Mouse (Mus musculus): ENCODE results near the gene C1qtnf4.
"Not testable (repeated sequence)": the region's sequence is repeated elsewhere in the genome, so short reads cannot be mapped to it uniquely, and the experiment has no call there.

Gene C1qtnf4

DNA sequence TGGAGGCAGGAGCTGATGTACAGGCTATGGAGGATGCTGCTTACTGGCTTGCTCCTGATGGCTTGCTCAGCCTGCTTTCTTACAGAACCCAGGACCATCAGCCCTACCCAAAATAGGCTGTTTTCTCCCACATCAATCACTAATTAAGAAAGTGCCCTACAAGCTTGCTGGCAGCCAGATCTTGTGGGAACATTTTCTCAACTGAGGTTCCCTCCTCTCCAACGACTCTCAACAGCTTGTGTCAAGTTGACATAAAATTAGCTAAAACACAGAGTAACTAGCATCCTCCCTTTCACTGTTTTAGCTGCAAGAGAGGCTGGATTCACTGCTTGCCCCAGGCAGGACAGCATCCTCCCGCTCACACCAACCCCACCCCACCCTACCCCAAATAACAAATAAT is 3.8 kb upstream of the C1qtnf4 start:
- no peak for DNase-seq (ENCODE audit: low read depth, low spot score)

DNA sequence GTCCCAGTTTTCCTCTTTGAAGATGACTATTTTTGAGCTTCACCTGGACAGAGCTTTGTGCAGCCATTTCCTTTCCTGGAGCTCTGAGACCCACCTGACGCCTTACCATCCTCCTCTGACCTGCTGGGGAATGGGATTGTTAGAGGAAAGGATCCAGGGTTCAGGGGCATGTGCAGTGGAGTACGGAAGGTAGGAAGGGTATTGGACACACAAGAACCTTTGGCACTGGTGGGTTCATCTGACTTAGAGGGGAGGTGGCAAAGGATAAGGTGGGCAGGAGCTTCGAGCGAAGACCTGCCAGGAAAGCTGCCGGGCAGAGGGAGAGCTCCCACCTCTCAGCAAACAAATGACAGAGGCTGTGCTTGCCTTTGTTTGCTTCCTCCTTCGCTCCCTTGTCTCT is 776 bp downstream of the C1qtnf4 start:
- no peak for DNase-seq (ENCODE audit: low read depth, low spot score)

- no peak for DNase-seq (ENCODE audit: low read depth, low spot score)
Observed at GRCm38 (mm10) chr2:90887627-90888026, 2.0 kb downstream of the C1qtnf4 start.

- DNase-seq (ENCODE audit: low read depth, low spot score) = no peak
Observed at GRCm38 (mm10) chr2:90889550-90890548, 4.2 kb downstream of the C1qtnf4 start.

- peak; percentile 66 for DNase-seq (ENCODE audit: low read depth, low spot score)
Observed at GRCm38 (mm10) chr2:90893673-90894298, 8.1 kb downstream of the C1qtnf4 start.

GRCm38 (mm10) chr2:90894299-90894677 is 8.6 kb downstream of the C1qtnf4 start:
- DNase-seq (ENCODE audit: low read depth, low spot score) = not testable (repeated sequence)

- DNase-seq (ENCODE audit: low read depth, low spot score) = no peak
Observed at GRCm38 (mm10) chr2:90903398-90903797, 17.7 kb downstream of the C1qtnf4 start.

DNA sequence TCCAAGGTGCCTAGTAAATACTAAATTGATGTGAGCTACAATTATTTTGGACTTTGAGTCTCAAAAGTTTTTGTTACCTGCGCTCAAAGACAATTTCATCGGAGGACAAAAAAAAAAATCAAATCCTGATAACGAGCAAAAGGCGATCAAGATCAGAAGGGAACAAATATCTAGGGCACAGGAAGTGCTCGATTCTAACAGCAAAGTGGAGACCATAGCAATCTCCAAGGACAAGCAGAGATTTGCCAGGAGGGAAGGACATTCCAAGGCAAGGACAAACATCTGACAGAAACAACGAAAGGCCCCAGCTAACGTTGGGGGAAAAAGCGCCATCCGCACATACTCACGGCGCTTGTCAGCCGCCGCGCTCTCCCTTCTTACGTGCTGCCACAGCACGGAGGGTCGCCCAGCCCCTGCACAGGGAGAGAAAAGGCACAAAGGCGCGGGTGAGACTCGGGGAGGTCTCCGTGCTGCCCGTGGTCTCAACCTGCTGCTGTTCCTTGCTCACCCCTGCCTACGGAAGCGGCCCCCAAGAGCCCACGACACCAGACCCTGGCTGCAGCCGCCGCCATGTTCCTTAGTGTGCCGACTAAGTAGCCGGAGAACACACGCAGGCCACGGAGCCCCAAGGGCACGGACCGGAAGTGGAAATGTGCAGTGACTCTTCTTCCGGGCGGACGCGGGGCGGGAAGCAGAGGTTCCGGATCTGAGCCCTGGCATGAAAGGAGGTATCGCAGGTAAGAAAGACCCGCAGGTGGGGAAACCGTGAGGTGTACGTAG is 18.6 kb downstream of the C1qtnf4 start, which contains the start of the genes Kbtbd4 and Ndufs3:
TSS of gene Kbtbd4 (plus strand) at position 665 of the 780 bp plus-strand sequence.
TSS of gene Ndufs3 (minus strand) at position 752 of the 780 bp plus-strand sequence.
- DNase-seq (ENCODE audit: low read depth, low spot score) = peak; percentile 84

DNA sequence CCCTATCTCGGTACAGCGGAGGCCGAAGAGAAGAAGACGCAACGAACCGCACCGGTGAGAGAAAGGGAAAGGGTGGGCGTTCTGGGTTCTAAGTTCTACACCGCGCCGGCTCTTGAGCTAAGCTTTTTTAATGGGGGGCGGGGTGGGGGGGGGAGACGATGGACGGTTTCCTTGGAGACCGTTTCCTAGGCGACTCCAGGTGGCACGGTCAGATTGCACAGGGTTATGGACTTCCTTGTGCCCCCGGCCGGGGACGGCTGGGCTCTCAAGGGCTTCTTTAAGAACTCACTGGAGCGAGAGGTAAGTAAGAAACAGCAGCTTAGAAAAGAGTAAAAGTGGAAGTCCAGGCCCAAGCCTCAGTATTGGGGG is 19.2 kb downstream of the C1qtnf4 start:
- DNase-seq (ENCODE audit: low read depth, low spot score) = no peak

DNA sequence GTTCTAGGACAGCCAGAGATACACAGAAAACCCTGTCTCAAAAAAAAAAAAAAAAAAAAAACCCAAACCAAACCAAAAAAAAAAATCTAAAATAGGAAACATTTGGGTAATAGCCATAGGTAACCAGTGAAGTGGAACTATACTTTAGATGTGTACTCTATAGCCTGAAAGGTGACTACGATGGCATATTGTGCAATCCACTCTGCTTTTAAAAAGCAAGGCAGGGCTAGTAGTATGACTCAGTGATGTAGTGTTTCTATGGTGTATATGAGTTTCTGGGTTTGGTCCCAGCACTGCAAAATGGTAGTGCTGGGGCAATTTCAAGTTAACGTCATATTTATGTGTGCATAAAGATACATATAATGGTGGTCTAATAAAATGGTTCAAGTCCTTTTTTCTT is 21.1 kb downstream of the C1qtnf4 start:
- DNase-seq (ENCODE audit: low read depth, low spot score) = no peak

GRCm38 (mm10) chr2:90910861-90911260 is 25.2 kb downstream of the C1qtnf4 start:
- no peak for DNase-seq (ENCODE audit: low read depth, low spot score)

- no peak for DNase-seq (ENCODE audit: low read depth, low spot score)
Observed at GRCm38 (mm10) chr2:90911668-90912067, 26.0 kb downstream of the C1qtnf4 start.

- DNase-seq (ENCODE audit: low read depth, low spot score) = no peak
Observed at GRCm38 (mm10) chr2:90913671-90914070, 28.0 kb downstream of the C1qtnf4 start.

DNA sequence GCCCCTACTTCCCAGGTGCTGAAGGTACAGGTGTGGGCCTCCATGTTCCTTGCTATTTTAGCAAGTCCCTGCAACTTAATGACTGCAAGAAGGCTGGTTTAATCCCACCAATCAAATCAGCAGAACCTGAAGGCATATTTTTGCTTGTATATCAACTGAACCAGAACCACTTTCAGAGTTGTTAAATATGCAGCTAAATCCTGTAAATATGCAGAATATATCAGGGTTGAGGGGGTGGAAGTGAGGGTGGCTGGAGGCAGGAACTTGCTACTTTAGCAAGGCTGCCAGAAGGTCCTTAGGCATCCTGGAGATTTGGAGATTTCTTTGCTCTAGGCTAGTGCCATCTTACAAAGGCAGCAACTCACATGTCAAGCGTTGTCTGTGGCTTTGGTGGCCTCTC is 29.9 kb downstream of the C1qtnf4 start:
- DNase-seq (ENCODE audit: low read depth, low spot score) = no peak

DNA sequence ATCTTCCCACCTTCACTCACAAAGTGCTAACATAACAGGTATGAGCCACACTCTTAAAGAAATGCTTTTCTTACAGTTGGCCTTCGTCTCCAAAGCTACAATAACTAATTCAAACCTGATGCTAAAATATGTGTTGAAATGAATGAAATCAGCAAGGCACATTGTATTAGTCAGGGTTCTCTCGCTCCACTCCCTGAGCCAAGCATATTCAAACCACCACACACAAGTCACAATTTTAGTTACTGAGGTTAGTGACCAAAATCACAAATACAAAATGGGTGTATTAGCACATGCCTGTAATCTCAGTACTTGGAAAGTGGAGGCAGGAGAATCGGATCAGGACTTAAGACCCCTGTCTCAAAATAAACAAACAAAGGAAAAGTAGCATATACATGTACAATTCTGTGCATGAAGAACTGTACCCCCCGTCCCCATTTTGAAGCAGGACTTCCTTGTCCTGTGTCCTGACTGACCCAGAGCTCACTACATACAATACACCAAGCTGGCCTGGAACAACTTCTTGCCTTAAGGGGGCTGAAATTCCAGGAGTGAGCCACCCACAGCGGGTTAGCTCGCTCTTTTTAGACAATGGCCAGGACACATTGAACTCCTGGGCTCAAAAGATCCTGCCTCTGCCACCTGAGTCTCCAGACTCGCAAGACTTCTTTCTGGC is 31.0 kb downstream of the C1qtnf4 start:
- no peak for DNase-seq (ENCODE audit: low read depth, low spot score)

DNA sequence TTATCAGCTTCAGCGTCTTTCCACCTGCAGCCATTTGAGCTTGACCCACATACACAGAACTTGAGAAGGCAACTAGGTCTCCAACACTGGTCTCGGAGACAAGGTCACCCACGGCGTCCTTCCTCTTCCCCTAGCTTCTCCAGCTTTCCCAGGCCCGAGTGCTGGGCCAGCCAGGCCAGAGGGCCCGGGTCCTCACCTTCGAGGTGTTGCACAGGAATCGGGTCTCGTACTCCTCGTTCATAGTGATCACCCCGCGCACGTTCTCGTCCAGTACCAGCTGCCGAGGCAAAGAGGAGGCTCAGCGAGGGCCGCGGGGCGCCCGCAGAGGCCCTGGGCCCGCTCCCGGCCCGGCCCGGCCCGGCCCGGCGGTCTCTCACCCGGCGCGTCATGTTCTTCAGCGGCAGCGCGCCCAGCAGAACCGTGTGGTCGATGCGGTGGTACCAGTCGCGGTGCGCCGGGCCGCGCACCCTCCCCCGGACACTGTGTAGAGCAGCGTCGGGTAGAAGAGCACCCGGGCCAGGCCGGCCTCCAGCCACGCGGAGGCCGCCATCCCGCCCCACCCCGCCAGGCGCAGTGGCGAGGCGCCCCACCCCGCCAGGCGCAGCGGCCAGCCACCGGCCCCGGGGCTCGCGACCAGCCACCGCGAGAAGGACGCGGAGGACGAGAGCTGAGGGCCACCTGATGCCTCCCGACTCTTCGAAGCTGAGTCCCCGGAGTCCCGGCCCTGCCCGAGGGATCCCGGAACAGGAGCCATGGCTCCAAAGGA is 31.8 kb downstream of the C1qtnf4 start:
- peak; percentile 44 for DNase-seq (ENCODE audit: low read depth, low spot score)

DNA sequence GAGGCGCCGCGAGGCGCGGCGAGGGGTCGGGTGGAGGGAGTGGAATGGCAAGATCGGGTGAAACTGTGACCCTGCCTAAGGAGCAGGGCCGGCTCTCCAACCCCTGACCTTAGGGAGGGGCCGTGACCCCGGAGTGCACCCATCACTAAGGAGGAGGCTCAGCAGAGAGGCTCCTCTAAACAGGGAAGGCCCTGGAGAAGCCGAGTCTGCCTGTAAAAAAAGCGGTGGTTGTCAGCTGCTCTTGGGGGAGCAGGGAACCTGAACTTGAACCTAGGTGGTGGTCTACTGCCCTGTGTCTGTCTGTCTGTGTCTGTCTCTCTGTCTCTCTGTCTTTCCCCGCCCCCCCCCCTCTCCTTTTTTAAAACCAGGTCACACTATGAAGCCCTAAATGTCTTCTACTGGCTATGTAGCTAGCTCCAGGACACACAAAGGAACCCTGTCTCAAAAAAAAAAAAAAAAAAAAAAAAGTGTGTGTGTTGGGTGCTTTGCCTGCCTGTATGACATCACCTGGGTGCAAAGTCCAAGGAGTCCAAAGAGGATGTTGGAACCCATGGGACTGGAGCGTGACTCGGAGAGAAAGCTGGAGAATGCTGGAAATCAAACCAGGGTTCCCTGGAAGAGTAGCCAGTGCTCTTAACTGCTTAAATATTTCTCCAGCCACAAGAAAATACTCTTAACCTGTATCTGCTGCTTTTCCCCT is 32.5 kb downstream of the C1qtnf4 start:
- no peak for DNase-seq (ENCODE audit: low read depth, low spot score)

DNA sequence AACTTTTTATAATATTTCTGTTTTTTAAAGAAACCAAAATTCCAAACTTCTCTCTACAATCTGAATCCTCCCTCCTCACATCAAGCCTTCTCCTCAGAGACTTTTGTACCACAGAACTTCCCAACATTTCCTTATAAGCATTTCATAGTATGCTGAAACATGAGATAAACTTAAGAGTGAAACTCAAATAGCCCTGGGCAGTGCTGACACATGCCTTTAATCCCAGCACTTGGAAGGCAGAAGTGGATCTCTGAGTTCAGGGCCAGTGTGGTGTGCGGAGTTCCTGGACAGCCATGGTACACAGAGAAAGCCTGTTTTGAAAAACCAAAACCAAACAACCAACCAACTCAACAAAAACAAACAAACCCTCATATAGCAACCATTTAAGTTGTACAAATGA is 35.5 kb downstream of the C1qtnf4 start:
- DNase-seq (ENCODE audit: low read depth, low spot score) = no peak

GRCm38 (mm10) chr2:90922636-90923035 is 37.0 kb downstream of the C1qtnf4 start:
- no peak for DNase-seq (ENCODE audit: low read depth, low spot score)

- no peak for DNase-seq (ENCODE audit: low read depth, low spot score)
Observed at GRCm38 (mm10) chr2:90928566-90928965, 42.9 kb downstream of the C1qtnf4 start.
